Mouse (Mus musculus): Measurements from ENCODE around the gene Tmem189.

Gene Tmem189

GRCm38 (mm10) chr2:167680657-167681056 lies 9.0 kb downstream of the Tmem189 start:
- peak; percentile 62 for DNase-seq (ENCODE audit: low spot score)

- DNase-seq (ENCODE audit: low spot score) = peak; percentile 82
These were observed 9.7 kb downstream of the Tmem189 start for GRCm38 (mm10) chr2:167679902-167680430.

GRCm38 (mm10) chr2:167678600-167678999 lies 11.0 kb downstream of the Tmem189 start:
- no peak for DNase-seq (ENCODE audit: low spot score)

- no peak for DNase-seq (ENCODE audit: low spot score)
These were observed 14.3 kb downstream of the Tmem189 start for GRCm38 (mm10) chr2:167675120-167675909.

GRCm38 (mm10) chr2:167672212-167672685 lies 17.4 kb downstream of the Tmem189 start:
- no peak for DNase-seq (ENCODE audit: low spot score)

- no peak for DNase-seq (ENCODE audit: low spot score)
These were observed 18.5 kb downstream of the Tmem189 start for GRCm38 (mm10) chr2:167671101-167671633.

GRCm38 (mm10) chr2:167669398-167669797 lies 20.2 kb downstream of the Tmem189 start:
- no peak for DNase-seq (ENCODE audit: low spot score)

GRCm38 (mm10) chr2:167668426-167668825 lies 21.2 kb downstream of the Tmem189 start:
- DNase-seq (ENCODE audit: low spot score) = no peak

- no peak for DNase-seq (ENCODE audit: low spot score)
These were observed 23.5 kb downstream of the Tmem189 start for GRCm38 (mm10) chr2:167665972-167666713.

- DNase-seq (ENCODE audit: low spot score) = no peak
These were observed 26.9 kb downstream of the Tmem189 start for GRCm38 (mm10) chr2:167662713-167663112.

- peak; percentile 95 for DNase-seq (ENCODE audit: low spot score)
These were observed 28.1 kb downstream of the Tmem189 start, which contains the start of gene Gm20431 for GRCm38 (mm10) chr2:167661270-167662203. Gene Gm20431 (minus strand): TSS chr2:167661496.

- DNase-seq (ENCODE audit: low spot score) = no peak
These were observed 29.0 kb downstream of the Tmem189 start for GRCm38 (mm10) chr2:167660611-167660971.

- peak; percentile 62 for DNase-seq (ENCODE audit: low spot score)
These were observed 29.6 kb downstream of the Tmem189 start for GRCm38 (mm10) chr2:167659847-167660610.

GRCm38 (mm10) chr2:167659177-167659846 lies 30.3 kb downstream of the Tmem189 start:
- DNase-seq (ENCODE audit: low spot score) = no peak

GRCm38 (mm10) chr2:167658712-167659111 lies 30.9 kb downstream of the Tmem189 start:
- no peak for DNase-seq (ENCODE audit: low spot score)

- no peak for DNase-seq (ENCODE audit: low spot score)
These were observed 31.6 kb downstream of the Tmem189 start for GRCm38 (mm10) chr2:167657973-167658372.

- peak; percentile 59 for DNase-seq (ENCODE audit: low spot score)
These were observed 32.8 kb downstream of the Tmem189 start for GRCm38 (mm10) chr2:167656629-167657478.

GRCm38 (mm10) chr2:167654911-167655600 lies 34.6 kb downstream of the Tmem189 start:
- no peak for DNase-seq (ENCODE audit: low spot score)
